Mouse (Mus musculus) bone marrow macrophage, adult 2 months (primary cell): ENCODE measurements around the gene Slc6a9.

Source experiments
- CTCF ChIP-seq: IDR thresholded peaks from 2 replicates; pipeline ENCODE4 v1.5.1; 2012; ENCODE audit warnings: low read depth, mild to moderate bottlenecking, low read length, moderate library complexity
- POLR2A ChIP-seq: IDR thresholded peaks from 2 replicates; pipeline ENCODE4 v1.6.1; 2012; ENCODE audit warnings: mild to moderate bottlenecking, low read depth, low read length, borderline replicate concordance

GRCm38 (mm10) chr4:117843101-117843500 is 8.8 kb downstream of the Slc6a9 start:
- no peak for TF ChIP-seq CTCF
- no peak for TF ChIP-seq POLR2A
